Mouse (Mus musculus) G1E (cell line): Measurements from ENCODE around the gene Flnc.

ENCODE experiments used
- CTCF ChIP-seq: IDR thresholded peaks from 2 replicates; pipeline ENCODE4 v1.5.1; 2012; ENCODE audit warnings: low read depth, low read length, inconsistent platforms, mixed read lengths
- POLR2AphosphoS5 ChIP-seq: IDR thresholded peaks from 2 replicates; pipeline ENCODE4 v1.6.1; 2012; ENCODE audit warnings: low read depth, low read length, inconsistent platforms; ENCODE audit not compliant: insufficient replicate concordance
- TAL1 ChIP-seq: conservative IDR thresholded peaks from 2 replicates; pipeline ENCODE4 v1.6.1; 2012; ENCODE audit warnings: low read depth, low read length, inconsistent platforms, mixed read lengths

GRCm38 (mm10) chr6:29439251-29439650 lies 6.2 kb downstream of the Flnc start:
- no peak for TF ChIP-seq TAL1
- TF ChIP-seq CTCF: no peak
- no peak for TF ChIP-seq POLR2AphosphoS5
